Mouse (Mus musculus): ENCODE results near the gene Cfap97.

- no peak for TF ChIP-seq CTCF (IDR thresholded peaks at IDR 0.05; ENCODE audit: extremely low read depth, insufficient read depth, insufficient read length, insufficient replicate concordance)
- TF ChIP-seq POLR2A (IDR thresholded peaks at IDR 0.05; ENCODE audit: low read depth, low read length): no peak
These were observed 7.6 kb upstream of the Cfap97 start for GRCm38 (mm10) chr8:46143924-46144323.

All from spleen, adult 2 months (tissue).